Mouse (Mus musculus) adrenal gland, postnatal 10 days (tissue): ENCODE data around the gene Gm28043. TPM values are rescaled to one million over a fixed set of nuclear protein-coding genes. Genes with fewer than 3 reads are reported as not detected.
"Not testable (repeated sequence)": the region's sequence is repeated elsewhere in the genome, so short reads cannot be mapped to it uniquely, and the experiment has no call there.

Source experiments
- DNase-seq: peaks from one replicate; pipeline ENCODE4 v3.0.0; 2021; ENCODE audit warnings: mixed read lengths
- long read RNA-seq, 2 experiments: library from polyadenylated mRNA; stranded (forward); transcript quantifications; one replicate each; pipeline ENCODE4 v2.0.0; 2021
- total RNA-seq, 2 experiments: library from RNA; stranded (reverse); gene quantifications; 2 replicates each; pipeline ENCODE4 v1.2.3; 2021

Gene Gm28043
- total RNA-seq = 1 to 10 TPM; 2.3 to 4.6 TPM
- long read RNA-seq, experiment 1, partial matches to known transcripts = 0 of 2 reads
- long read RNA-seq, experiment 1, other reads (novel, unspliced or antisense) = 2 of 2 reads
- long read RNA-seq, experiment 2, partial matches to known transcripts = 0 of 3 reads
- long read RNA-seq, experiment 2, other reads (novel, unspliced or antisense) = 3 of 3 reads

- peak; percentile 97 for DNase-seq
Observed at GRCm38 (mm10) chr17:29614115-29615023, at the start of gene Gm28043, which contains the start of gene Rnf8. Gene Gm28043, plus strand, starts transcription at chr17:29614876. Gene Rnf8, plus strand, starts transcription at chr17:29614790.

GRCm38 (mm10) chr17:29565521-29565920 lies 49.2 kb upstream of the Gm28043 start:
- DNase-seq = no peak

- peak; percentile 38 for DNase-seq
Observed at GRCm38 (mm10) chr17:29568435-29568834, 46.2 kb upstream of the Gm28043 start.

- no peak for DNase-seq
Observed at GRCm38 (mm10) chr17:29569831-29570230, 44.8 kb upstream of the Gm28043 start.

GRCm38 (mm10) chr17:29579579-29580126 lies 35.0 kb upstream of the Gm28043 start:
- DNase-seq = no peak

- DNase-seq = no peak
Observed at GRCm38 (mm10) chr17:29583569-29583968, 31.1 kb upstream of the Gm28043 start.

GRCm38 (mm10) chr17:29584306-29584705 lies 30.4 kb upstream of the Gm28043 start:
- no peak for DNase-seq

- no peak for DNase-seq
Observed at GRCm38 (mm10) chr17:29584737-29585136, 29.9 kb upstream of the Gm28043 start.

- DNase-seq = no peak
Observed at GRCm38 (mm10) chr17:29585446-29585845, 29.2 kb upstream of the Gm28043 start.

- DNase-seq = no peak
Observed at GRCm38 (mm10) chr17:29586921-29587320, 27.8 kb upstream of the Gm28043 start.

GRCm38 (mm10) chr17:29589221-29589898 lies 25.3 kb upstream of the Gm28043 start:
- no peak for DNase-seq

- DNase-seq = peak; percentile 44
Observed at GRCm38 (mm10) chr17:29595891-29596770, 18.5 kb upstream of the Gm28043 start.

GRCm38 (mm10) chr17:29596771-29597132 lies 17.9 kb upstream of the Gm28043 start:
- no peak for DNase-seq

GRCm38 (mm10) chr17:29599051-29599450 lies 15.6 kb upstream of the Gm28043 start:
- no peak for DNase-seq

GRCm38 (mm10) chr17:29599537-29599936 lies 15.1 kb upstream of the Gm28043 start:
- peak; percentile 37 for DNase-seq

- peak; percentile 43 for DNase-seq
Observed at GRCm38 (mm10) chr17:29601391-29601790, 13.3 kb upstream of the Gm28043 start.

- DNase-seq = peak; percentile 92
Observed at GRCm38 (mm10) chr17:29603283-29603682, 11.4 kb upstream of the Gm28043 start.

GRCm38 (mm10) chr17:29613453-29613852 lies 1.2 kb upstream of the Gm28043 start:
- DNase-seq = not testable (repeated sequence)

- DNase-seq = no peak
Observed at GRCm38 (mm10) chr17:29615024-29615551, 412 bp downstream of the Gm28043 start.

GRCm38 (mm10) chr17:29615616-29616015 lies 940 bp downstream of the Gm28043 start:
- peak; percentile 60 for DNase-seq

- no peak for DNase-seq
Observed at GRCm38 (mm10) chr17:29619231-29619630, 4.6 kb downstream of the Gm28043 start.
